Mouse (Mus musculus): ENCODE measurements around the gene Pfkfb3.

DNA sequence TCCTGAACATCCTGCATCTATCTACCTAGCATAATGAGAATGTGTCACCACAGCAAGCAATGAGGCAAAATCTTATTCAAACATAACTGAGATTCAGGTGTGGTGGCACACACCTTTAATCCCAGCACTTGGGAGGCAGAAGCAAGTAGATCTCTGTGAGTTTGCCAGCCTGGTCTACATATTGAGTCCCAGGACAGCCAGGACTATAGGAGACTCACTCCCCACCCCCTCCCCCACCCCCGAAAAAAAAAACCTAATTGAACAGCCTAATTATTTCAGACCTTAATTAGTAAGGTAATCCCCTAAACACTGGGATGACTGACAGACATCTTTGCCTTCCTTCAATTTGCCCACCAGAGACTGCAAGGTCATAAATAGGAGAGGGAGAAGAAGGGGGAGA, 2.2 kb downstream of the Pfkfb3 start:
- TF ChIP-seq POLR2A (IDR thresholded peaks at IDR 0.05; ENCODE audit: borderline replicate concordance, extremely low read depth, insufficient read depth, insufficient read length, poor library complexity, severe bottlenecking) (no peak), CTCF (IDR thresholded peaks at IDR 0.05; ENCODE audit: borderline replicate concordance, extremely low read depth, insufficient read depth, insufficient read length) (no peak)

Measured in brain, embryonic 14.5 days (tissue).